Mouse (Mus musculus) neural tube, embryonic 15.5 days (tissue): ENCODE data around the gene Tab1. TPM values are rescaled to one million over a fixed set of nuclear protein-coding genes. Genes with fewer than 3 reads are reported as not detected.

Experiments
- ATAC-seq: fragments of 200-750 bp; cut with Nextera tagmentation; 2 replicates; pipeline ENCODE4 v1.8.0; 2017; ENCODE audit warnings: mild to moderate bottlenecking, moderate TSS enrichment, moderate library complexity; ENCODE audit not compliant: low FRiP score
- H3K27ac ChIP-seq: fragments of 300-500 bp; sonication (generic); replicated peaks from 2 replicates; pipeline ENCODE4 v1.5.1; 2015; ENCODE audit warnings: mild to moderate bottlenecking, inconsistent platforms
- H3K27me3 ChIP-seq: fragments of 300-500 bp; sonication (generic); replicated peaks from 2 replicates; pipeline ENCODE4 v1.6.1; 2015; ENCODE audit warnings: inconsistent platforms
- H3K36me3 ChIP-seq: fragments of 300-500 bp; sonication (generic); 2 replicates; pipeline ENCODE4 v1.6.1; 2015; ENCODE audit warnings: inconsistent platforms
- H3K4me1 ChIP-seq: fragments of 300-500 bp; sonication (generic); 2 replicates; pipeline ENCODE4 v1.6.1; 2015; ENCODE audit warnings: inconsistent platforms
- H3K4me2 ChIP-seq: fragments of 300-500 bp; sonication (generic); 2 replicates; pipeline ENCODE4 v1.6.1; 2015; ENCODE audit warnings: inconsistent platforms, mild to moderate bottlenecking, moderate library complexity
- H3K4me3 ChIP-seq: fragments of 300-500 bp; sonication (generic); replicated peaks from 2 replicates; pipeline ENCODE4 v1.5.1; 2015; ENCODE audit warnings: mild to moderate bottlenecking, inconsistent platforms
- H3K9ac ChIP-seq: fragments of 300-500 bp; sonication (generic); replicated peaks from 2 replicates; pipeline ENCODE4 v1.6.1; 2015; ENCODE audit warnings: mild to moderate bottlenecking, inconsistent platforms
- H3K9me3 ChIP-seq: fragments of 300-500 bp; sonication (generic); replicated peaks from 2 replicates; pipeline ENCODE4 v1.6.1; 2016; ENCODE audit warnings: inconsistent platforms
- WGBS: fragments of 180-500 bp; shearing (Covaris S2); methylation state at CpG from one replicate; pipeline ENCODE4 v1.1.7; 2015; ENCODE audit warnings: mixed read lengths; 5-methylcytosine and 5-hydroxymethylcytosine counted together
- polyA plus RNA-seq: library from polyadenylated mRNA; unstranded; fragments of >200 nt; fragmentation: Nextera tagmentation; extraction: Ambion mirVana; gene quantifications from 2 replicates; pipeline ENCODE4 v1.2.1, GENCODE M21; 2015

Gene Tab1
- polyA plus RNA-seq, 1 experiment from 2014 or later, result 35.9 TPM

DNA sequence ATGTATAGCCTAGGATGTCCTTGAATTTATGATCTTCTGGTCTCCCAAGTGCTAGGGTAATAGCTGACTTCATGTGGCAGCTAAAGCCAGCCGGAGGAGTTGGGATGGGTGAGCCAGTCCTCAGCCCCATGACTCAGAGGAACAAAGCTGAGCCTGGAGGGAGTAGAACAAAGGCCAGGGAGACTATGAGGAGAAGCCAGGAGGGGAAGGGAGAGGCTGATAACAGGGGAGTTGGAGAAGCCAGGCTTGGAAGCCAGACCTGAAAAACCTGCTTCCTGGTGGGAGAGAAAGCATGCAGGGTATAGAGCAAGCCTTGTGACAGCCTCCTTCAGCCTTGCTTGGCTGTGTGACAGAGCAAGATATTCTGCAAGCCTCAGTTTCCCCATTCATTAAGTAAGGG lies 37.3 kb upstream of the Tab1 start:
- H3K27ac ChIP-seq, result no peak overlapping the region
- no peak overlapping the region for H3K9ac ChIP-seq
- H3K27me3 ChIP-seq, result no peaks in the 10 kb centered on the region
- no peaks in the 10 kb centered on the region for H3K36me3 ChIP-seq
- ATAC-seq, result no peak
- 65% methylated on average over 1 of the region's 1 CpGs for WGBS
- no peaks in the 10 kb centered on the region for H3K9me3 ChIP-seq
- H3K4me2 ChIP-seq, result no peak overlapping the region
- H3K4me3 ChIP-seq, result no peak overlapping the region
- peaks cover 61% of the 10 kb centered on the region for H3K4me1 ChIP-seq

DNA sequence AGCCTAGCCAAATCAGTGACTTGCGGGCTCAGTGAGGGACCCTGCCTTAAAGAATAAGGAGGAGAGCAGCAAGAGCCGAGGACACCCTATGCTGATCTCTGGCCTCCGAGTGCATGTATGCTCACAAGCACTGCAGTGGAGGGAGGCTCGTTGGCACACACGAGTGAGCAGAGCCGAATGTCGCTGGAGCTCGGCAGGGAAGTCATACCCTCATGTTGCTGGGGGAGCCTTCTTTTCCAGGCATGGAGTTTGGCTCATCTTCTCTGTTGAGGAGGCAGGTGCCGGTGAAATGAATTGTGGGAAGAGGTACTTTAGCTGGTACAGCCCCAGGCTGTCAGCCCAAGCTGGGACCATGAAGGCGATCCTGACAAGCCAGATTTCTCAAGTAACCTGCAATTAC lies 36.5 kb upstream of the Tab1 start:
- no peak overlapping the region for H3K4me2 ChIP-seq
- peaks cover 58% of the 10 kb centered on the region for H3K4me1 ChIP-seq
- no peaks in the 10 kb centered on the region for H3K9me3 ChIP-seq
- H3K27me3 ChIP-seq, result no peaks in the 10 kb centered on the region
- no peak overlapping the region for H3K9ac ChIP-seq
- H3K36me3 ChIP-seq, result no peaks in the 10 kb centered on the region
- no peak for ATAC-seq
- no peak overlapping the region for H3K27ac ChIP-seq
- H3K4me3 ChIP-seq, result no peak overlapping the region
- WGBS, result 68% methylated on average over 10 of the region's 10 CpGs

DNA sequence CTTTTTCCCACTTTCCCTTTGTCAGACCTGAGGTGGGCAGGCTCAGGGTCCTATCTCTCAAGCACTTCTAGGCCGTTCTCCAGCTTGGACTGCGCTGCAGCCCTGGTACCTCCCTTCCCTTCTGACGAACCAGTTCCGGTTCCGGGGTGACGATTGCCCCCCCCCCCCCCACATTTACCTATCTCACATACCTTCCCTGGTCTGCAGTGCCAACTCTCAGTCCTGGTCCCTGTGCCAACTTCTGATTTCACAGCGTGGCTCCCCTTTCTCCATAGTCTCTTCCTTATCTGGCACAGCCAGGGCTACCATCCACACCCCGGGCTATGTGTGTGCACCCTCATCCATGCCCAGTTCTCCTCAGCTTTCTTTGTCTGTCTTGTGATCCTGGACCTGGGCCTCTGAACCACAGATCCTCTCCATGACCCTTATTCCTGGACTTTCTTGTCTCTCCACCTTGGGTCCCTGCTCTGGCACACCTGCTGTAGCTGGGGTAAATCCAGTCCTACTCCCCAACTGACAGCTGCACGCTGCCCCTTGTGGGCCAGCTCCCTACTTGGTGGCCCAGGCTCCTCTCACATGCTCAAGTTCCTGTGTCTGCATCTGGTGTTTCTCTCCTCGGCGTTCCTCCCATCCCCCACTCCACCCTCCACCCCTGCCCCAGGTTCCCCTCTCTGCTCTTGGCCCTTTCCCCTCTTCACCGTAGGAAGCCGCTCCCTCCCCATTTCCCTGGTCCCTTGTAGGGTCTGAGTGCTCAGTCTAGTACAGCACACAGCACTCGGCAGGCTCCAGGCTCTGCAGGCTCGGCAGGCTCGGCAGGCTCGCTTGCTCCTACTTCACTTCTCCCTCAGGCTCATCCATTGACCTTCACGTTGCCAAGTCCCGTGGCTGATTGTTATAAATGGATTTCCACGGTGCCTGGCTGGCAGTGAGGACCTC lies 35.7 kb upstream of the Tab1 start:
- ATAC-seq, result peak; percentile 62; the same call in 1 of the 2 replicates
- WGBS, result 21% methylated on average over 18 of the region's 20 CpGs

DNA sequence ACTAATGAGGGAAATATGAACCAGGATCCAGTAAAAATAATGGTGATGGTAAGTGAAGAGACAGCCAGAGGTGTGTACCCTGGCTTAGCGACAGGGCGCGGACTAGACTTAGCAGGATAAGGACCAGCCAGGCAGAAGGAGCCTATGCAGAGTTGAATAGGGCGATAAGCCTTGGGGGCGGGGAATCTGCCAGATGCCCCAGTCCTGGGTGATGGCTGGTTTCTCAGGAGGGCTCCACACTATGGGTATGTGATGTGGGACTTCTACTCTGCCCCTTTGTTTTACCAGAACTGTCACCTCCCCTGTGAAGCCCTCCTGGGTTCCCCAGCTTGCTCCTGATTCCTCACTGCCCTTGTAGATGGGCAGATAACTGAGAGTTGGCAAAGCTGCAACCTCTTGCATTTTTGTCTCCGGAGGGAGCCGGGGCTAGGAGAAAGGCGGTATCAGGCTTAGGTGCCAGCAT lies 34.9 kb upstream of the Tab1 start:
- Histone ChIP-seq H3K4me1 (peaks cover 47% of the 10 kb centered on the region), H3K4me2 (peak overlapping the region; percentile 25; the same call in 1 of the 2 replicates), H3K4me3 (no peak overlapping the region), H3K27me3 (no peaks in the 10 kb centered on the region), H3K9ac (no peak overlapping the region), H3K36me3 (no peaks in the 10 kb centered on the region), H3K9me3 (no peaks in the 10 kb centered on the region), H3K27ac (0 out of 2 replicates have a peak overlapping the region, but pooled peaks have one; percentile 33)
- no peak for ATAC-seq
- 44% methylated on average over 8 of the region's 8 CpGs for WGBS

More for the DNA sequence above, 35.7 kb upstream of the Tab1 start:
- H3K9ac ChIP-seq, result 0 out of 2 replicates have a peak overlapping the region, but pooled peaks have one; percentile 20
- H3K36me3 ChIP-seq, result no peaks in the 10 kb centered on the region
- H3K27ac ChIP-seq, result 0 out of 2 replicates have a peak overlapping the region, but pooled peaks have one; percentile 33
- H3K4me2 ChIP-seq, result peak overlapping the region; percentile 25
- no peaks in the 10 kb centered on the region for H3K9me3 ChIP-seq
- H3K27me3 ChIP-seq, result no peaks in the 10 kb centered on the region
- no peak overlapping the region for H3K4me3 ChIP-seq
- peaks cover 55% of the 10 kb centered on the region for H3K4me1 ChIP-seq

DNA sequence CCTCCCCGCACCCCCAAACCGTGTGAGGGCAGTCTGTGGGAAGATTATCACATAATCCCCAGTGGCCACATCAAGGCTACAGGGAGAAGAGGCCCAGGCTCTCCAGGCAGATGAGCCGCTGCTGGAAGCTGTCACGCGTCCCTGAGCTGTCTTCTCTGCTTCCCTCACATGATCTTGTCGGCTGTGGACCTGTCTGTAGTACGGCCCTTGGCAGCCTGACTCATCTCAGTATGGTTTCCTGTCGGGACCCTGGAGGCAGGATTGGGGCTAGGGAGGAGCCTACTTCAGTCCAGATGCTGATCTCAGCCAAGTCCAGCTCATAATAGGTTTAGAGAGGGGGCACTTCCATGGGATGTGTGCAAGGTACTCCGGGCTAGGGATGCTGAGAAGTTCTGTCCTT lies 34.1 kb upstream of the Tab1 start:
- H3K36me3 ChIP-seq, result no peaks in the 10 kb centered on the region
- H3K9me3 ChIP-seq, result no peaks in the 10 kb centered on the region
- peaks cover 42% of the 10 kb centered on the region for H3K4me1 ChIP-seq
- ATAC-seq, result no peak
- H3K4me2 ChIP-seq, result no peak overlapping the region
- no peak overlapping the region for H3K4me3 ChIP-seq
- WGBS, result 50% methylated on average over 9 of the region's 9 CpGs
- H3K27me3 ChIP-seq, result no peaks in the 10 kb centered on the region
- no peak overlapping the region for H3K9ac ChIP-seq
- no peak overlapping the region for H3K27ac ChIP-seq

DNA sequence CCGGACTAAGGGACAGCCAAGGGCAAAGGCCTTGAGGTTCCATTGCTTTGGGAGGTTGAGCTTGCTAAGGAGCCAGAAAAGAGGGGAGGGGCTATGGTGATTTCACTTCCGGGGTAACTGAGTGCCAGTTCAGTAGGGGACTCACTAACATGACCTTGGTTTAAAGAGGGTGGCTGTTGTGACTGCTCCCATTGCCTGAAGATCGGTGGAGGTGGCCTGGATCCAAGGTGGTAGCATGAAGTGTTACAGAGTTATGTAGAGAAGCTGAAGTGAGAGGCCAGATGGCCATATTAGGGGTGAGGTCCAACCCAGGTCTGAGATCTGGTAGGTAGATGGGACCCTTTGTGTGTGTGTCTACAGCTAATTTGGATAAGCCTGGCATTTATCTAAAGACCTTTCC lies 33.5 kb upstream of the Tab1 start:
- H3K27ac ChIP-seq, result no peak overlapping the region
- no peaks in the 10 kb centered on the region for H3K27me3 ChIP-seq
- H3K9ac ChIP-seq, result no peak overlapping the region
- WGBS, result 90% methylated on average over 3 of the region's 3 CpGs
- no peak overlapping the region for H3K4me3 ChIP-seq
- no peaks in the 10 kb centered on the region for H3K9me3 ChIP-seq
- H3K4me2 ChIP-seq, result no peak overlapping the region
- H3K4me1 ChIP-seq, result peaks cover 42% of the 10 kb centered on the region
- ATAC-seq, result no peak
- no peaks in the 10 kb centered on the region for H3K36me3 ChIP-seq

DNA sequence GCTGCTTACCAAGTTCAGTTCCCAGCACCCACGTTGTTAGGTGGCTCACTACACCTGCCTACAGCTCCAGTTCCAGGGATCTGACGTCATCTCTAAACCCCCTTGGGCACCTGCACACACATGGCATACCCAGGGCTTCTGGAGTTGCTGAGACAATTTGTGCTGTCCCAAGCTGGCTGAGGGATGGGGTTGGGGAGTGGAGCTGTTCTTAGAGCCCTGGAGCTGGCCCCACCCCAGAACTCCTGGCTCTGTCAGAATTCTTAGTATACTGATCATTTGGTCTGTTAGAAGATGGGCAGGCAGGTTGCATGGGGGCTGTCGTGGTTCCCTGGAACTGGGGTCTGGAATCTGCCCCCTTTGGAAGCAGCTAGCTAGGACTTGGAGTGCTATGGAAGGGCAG lies 32.7 kb upstream of the Tab1 start:
- Histone ChIP-seq H3K27me3 (no peaks in the 10 kb centered on the region), H3K27ac (no peak overlapping the region), H3K4me1 (peaks cover 42% of the 10 kb centered on the region), H3K4me3 (no peak overlapping the region), H3K36me3 (no peaks in the 10 kb centered on the region), H3K9ac (no peak overlapping the region), H3K9me3 (no peaks in the 10 kb centered on the region), H3K4me2 (no peak overlapping the region)
- 75% methylated on average over 3 of the region's 3 CpGs for WGBS
- ATAC-seq, result no peak

DNA sequence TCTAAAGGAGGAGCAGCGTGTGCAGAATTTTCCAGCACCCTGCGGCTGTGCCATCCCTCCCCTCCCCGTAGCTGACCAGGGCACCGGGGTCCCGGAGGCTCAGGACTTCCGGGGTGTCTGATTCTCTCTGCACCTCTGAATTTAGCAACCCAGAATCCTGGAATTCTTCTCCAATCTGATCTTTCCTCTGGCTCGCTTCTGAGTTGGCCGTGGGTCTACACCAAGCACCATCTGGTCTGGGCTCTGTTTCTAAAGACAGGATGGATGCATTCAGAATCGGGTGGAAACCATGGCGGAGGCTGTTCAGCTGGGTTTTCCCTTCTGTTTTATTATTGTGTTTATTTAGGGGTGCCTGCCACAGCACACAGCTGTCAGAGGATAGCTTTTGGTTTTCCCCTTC lies 32.1 kb upstream of the Tab1 start:
- ATAC-seq, result no peak
- Histone ChIP-seq H3K4me1 (peaks cover 39% of the 10 kb centered on the region), H3K27ac (no peak overlapping the region), H3K9ac (no peak overlapping the region), H3K9me3 (no peaks in the 10 kb centered on the region), H3K27me3 (no peaks in the 10 kb centered on the region), H3K4me2 (no peak overlapping the region), H3K4me3 (no peak overlapping the region), H3K36me3 (no peaks in the 10 kb centered on the region)
- WGBS, result 82% methylated on average over 10 of the region's 10 CpGs

DNA sequence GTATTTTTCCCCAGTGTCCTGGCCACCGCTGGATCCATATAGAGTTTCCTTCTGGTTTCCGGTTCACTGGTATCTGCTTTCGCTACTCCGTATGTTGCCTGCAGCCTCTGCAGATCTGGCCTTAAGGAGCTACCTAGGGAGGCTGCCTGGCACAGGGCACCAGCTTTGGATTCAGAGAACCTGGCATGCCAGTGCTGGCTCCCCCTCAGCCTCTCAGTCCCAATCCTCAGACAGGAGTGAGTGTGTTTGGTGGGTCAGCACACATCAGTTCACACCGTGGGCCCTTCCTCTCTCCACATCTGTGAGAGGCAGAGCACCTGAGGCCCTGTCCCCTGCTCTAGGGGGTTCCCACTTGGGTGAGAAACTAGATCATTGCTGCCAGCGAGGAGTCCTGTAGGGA lies 31.4 kb upstream of the Tab1 start:
- Histone ChIP-seq H3K27me3 (no peaks in the 10 kb centered on the region), H3K9ac (no peak overlapping the region), H3K4me1 (peaks cover 32% of the 10 kb centered on the region), H3K9me3 (no peaks in the 10 kb centered on the region), H3K4me3 (no peak overlapping the region), H3K36me3 (no peaks in the 10 kb centered on the region), H3K4me2 (no peak overlapping the region), H3K27ac (no peak overlapping the region)
- 80% methylated on average over 6 of the region's 6 CpGs for WGBS
- ATAC-seq, result no peak

DNA sequence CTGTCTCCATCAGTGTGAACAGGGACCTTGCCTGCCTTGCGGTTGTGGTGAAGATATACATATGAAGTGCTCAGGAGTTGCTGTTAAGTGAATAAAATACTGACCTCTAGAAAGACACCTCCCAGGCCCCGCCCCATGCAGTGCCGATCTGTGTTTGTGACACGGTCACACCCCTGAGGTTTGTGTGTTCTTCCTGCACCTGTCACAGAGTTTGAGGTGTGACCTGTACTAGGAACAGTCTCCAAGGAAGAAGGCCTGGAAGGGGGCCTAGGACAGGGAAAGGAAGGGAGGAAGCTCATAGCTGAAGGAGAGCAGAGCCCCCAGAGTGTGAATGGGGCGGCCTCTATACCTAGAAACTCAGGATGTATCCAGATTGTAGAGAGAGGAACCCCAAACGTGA lies 30.4 kb upstream of the Tab1 start:
- ATAC-seq, result no peak
- Histone ChIP-seq H3K9ac (no peak overlapping the region), H3K9me3 (no peaks in the 10 kb centered on the region), H3K27me3 (no peaks in the 10 kb centered on the region), H3K4me1 (peaks cover 23% of the 10 kb centered on the region), H3K4me2 (no peak overlapping the region), H3K4me3 (no peak overlapping the region), H3K36me3 (no peaks in the 10 kb centered on the region), H3K27ac (no peak overlapping the region)
- 86% methylated on average over 6 of the region's 6 CpGs for WGBS

DNA sequence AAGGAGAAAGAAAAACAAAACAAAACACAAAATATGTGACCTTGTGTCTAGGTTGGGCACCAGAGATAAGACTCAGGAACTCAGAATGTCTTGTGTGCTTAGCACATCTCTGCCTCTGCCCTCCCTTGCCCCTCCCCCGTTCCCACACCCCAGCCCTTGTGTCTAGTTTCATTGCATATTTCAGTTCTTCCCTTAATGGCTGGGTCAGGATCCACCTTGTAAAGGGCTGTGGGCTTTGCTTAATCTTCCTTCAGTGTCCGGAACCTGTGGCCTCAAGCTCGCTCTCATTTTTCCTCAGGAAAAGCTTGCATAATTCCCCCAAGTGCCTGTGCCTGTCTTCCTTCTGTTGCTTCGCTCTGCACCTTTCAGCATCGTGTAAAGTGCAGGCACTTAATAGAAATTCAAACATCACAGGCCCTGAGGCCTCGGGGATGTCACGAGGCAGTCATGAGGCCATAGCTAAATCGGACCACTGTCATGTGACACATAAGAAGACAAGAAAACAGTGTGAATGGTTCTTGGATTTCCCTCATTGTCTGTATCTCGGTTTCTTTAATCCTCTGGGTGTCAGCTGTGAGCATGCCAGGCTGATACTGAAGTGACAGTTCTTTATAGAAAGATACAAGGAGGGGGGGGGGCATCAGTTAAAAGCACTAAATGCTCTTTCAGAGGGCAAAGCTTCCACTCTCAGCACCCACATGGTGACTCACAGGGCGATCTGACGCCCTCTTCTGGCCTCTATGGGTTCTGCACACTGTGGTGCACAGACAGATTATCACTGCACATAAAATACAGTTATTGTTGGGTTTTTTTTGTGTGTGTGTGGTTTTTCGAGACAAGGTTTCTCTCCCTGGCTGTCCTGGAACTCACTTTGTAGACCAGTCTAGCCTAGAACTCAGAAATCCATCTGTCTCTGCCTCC lies 27.2 kb upstream of the Tab1 start:
- no peak for ATAC-seq
- H3K4me2 ChIP-seq, result no peak overlapping the region
- no peak overlapping the region for H3K9ac ChIP-seq
- WGBS, result 77% methylated on average over 12 of the region's 12 CpGs
- H3K27ac ChIP-seq, result no peak overlapping the region
- H3K27me3 ChIP-seq, result no peaks in the 10 kb centered on the region
- H3K36me3 ChIP-seq, result peaks cover 8% of the 10 kb centered on the region
- H3K4me3 ChIP-seq, result no peak overlapping the region
- H3K9me3 ChIP-seq, result no peaks in the 10 kb centered on the region
- 0 out of 2 replicates have a peak, but pooled peaks cover 3% of the 10 kb centered on the region for H3K4me1 ChIP-seq
